Mouse (Mus musculus) embryo, embryonic 11 days (tissue): Measurements from ENCODE around the gene Togaram2.

Source experiments
- DNase-seq: peaks from one replicate; pipeline ENCODE4 v3.0.0-alpha.2; 2015

Gene Togaram2

GRCm38 (mm10) chr17:71683281-71683680 is 10.2 kb downstream of the Togaram2 start:
- no peak for DNase-seq

GRCm38 (mm10) chr17:71684103-71684608 is 11.1 kb downstream of the Togaram2 start:
- DNase-seq: no peak

- no peak for DNase-seq
Measured at GRCm38 (mm10) chr17:71687436-71687835, 14.4 kb downstream of the Togaram2 start.

- DNase-seq: no peak
Measured at GRCm38 (mm10) chr17:71689903-71690302, 16.8 kb downstream of the Togaram2 start.

GRCm38 (mm10) chr17:71691361-71691875 is 18.4 kb downstream of the Togaram2 start:
- DNase-seq: no peak

- DNase-seq: peak; percentile 43
Measured at GRCm38 (mm10) chr17:71693313-71693712, 20.3 kb downstream of the Togaram2 start.

GRCm38 (mm10) chr17:71693780-71694179 is 20.7 kb downstream of the Togaram2 start:
- peak; percentile 36 for DNase-seq

GRCm38 (mm10) chr17:71695151-71695550 is 22.1 kb downstream of the Togaram2 start:
- DNase-seq: no peak

GRCm38 (mm10) chr17:71695716-71696315 is 22.8 kb downstream of the Togaram2 start:
- no peak for DNase-seq

- DNase-seq: no peak
Measured at GRCm38 (mm10) chr17:71696396-71696795, 23.3 kb downstream of the Togaram2 start.

- no peak for DNase-seq
Measured at GRCm38 (mm10) chr17:71697896-71698618, 25.0 kb downstream of the Togaram2 start.

- no peak for DNase-seq
Measured at GRCm38 (mm10) chr17:71698619-71698956, 25.5 kb downstream of the Togaram2 start.

GRCm38 (mm10) chr17:71705113-71705512 is 32.1 kb downstream of the Togaram2 start:
- DNase-seq: no peak

- no peak for DNase-seq
Measured at GRCm38 (mm10) chr17:71705550-71706480, 32.8 kb downstream of the Togaram2 start.

- DNase-seq: no peak
Measured at GRCm38 (mm10) chr17:71707715-71708114, 34.7 kb downstream of the Togaram2 start.

- DNase-seq: no peak
Measured at GRCm38 (mm10) chr17:71712279-71712678, 39.2 kb downstream of the Togaram2 start.

- DNase-seq: no peak
Measured at GRCm38 (mm10) chr17:71715034-71715433, 42.0 kb downstream of the Togaram2 start.

GRCm38 (mm10) chr17:71717881-71718625 is 45.0 kb downstream of the Togaram2 start:
- no peak for DNase-seq

GRCm38 (mm10) chr17:71720434-71720833 is 47.4 kb downstream of the Togaram2 start:
- no peak for DNase-seq

- DNase-seq: no peak
Measured at GRCm38 (mm10) chr17:71721019-71721418, 48.0 kb downstream of the Togaram2 start.

- DNase-seq: no peak
Measured at GRCm38 (mm10) chr17:71730655-71731054, 57.6 kb downstream of the Togaram2 start.

GRCm38 (mm10) chr17:71736442-71736841 is 63.4 kb downstream of the Togaram2 start:
- no peak for DNase-seq
